Mouse (Mus musculus) right cerebral cortex, adult 18-20 months (tissue): ENCODE results near the gene Casd1.
"Not testable (repeated sequence)": the region's sequence is repeated elsewhere in the genome, so short reads cannot be mapped to it uniquely, and the experiment has no call there.

Source experiments
- DNase-seq: peaks from one replicate; pipeline ENCODE4 v3.0.0; 2022; ENCODE audit warnings: mixed read lengths

Gene Casd1

DNA sequence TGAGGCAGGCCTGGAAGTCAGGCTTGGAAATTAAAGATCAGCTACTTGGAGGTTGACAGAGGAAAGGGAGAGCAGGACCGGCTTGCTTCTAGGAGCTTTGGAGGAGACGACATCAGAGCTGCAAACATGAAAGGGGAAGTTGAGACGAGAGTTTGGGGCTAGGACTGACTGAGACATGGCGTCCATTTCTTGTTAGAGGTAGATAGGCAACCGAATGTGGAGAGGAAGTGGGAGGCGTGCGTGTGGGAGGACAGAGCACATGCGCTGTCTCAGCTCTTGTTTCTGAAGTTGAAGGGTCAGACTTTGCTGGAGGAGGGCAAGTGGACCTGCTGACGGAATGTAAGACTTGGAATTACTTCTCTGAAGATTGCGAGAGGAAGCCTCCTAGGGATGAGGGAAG, 17.3 kb downstream of the Casd1 start:
- no peak for DNase-seq

- DNase-seq, result no peak
These were observed 30.8 kb downstream of the Casd1 start for GRCm38 (mm10) chr6:4631464-4631863.

GRCm38 (mm10) chr6:4633189-4633588, 32.5 kb downstream of the Casd1 start:
- DNase-seq, result no peak

DNA sequence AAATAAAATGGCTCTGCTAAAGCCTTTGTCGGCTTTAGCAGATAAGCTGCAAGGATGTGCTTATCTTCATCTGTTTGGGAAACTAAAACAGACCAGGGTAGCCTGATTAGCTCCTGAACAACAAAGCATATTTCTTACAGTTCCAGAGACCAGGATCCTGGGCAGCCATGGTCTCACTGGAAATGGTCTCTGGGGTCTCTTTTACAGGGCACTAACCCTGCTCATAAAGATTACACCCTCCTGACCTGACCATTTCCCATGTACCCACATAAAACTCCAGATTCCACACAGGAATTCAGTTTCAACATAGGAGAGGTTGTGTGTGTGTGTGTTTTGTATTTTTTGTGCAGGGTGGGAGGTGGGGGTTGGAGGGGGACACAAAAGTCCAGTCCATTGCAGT, 34.2 kb downstream of the Casd1 start:
- no peak for DNase-seq

DNA sequence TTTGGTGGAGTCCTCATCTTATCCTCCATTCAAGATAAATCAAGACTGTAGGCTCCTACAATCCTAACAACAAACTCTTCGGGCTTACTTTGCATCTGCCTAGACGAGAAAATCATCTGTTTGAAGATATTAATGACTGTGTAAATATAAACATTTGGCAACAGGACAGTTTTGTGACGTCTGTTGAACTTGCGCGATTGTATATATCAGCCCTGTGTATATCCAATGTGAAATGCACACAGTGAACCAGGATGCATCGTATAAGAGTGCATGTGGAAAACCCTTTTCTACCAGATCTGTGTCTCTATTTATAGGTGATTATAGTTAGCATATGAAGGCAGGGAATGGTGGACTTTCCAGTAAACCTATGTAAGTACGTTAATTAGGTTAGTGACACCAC, 41.4 kb downstream of the Casd1 start:
- DNase-seq, result no peak

DNA sequence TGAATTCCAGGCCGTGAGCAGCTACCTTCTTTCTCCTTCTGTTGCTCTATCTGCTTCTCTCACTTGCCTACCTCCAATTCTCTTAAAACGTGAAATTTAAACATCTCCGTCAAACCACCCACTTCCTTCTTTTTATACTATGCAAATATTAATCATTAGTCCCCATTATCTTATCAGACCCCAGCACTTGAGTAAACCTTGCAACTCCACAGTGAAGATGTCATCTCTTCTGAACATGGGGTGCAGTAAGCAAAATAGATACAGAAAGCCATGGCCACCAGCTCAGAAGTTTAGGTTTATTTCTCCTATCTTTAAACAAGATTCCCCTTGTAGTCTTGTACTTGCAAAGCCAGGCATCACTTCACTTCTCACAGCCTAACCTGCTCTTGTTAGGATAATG, 46.7 kb downstream of the Casd1 start:
- no peak for DNase-seq

DNA sequence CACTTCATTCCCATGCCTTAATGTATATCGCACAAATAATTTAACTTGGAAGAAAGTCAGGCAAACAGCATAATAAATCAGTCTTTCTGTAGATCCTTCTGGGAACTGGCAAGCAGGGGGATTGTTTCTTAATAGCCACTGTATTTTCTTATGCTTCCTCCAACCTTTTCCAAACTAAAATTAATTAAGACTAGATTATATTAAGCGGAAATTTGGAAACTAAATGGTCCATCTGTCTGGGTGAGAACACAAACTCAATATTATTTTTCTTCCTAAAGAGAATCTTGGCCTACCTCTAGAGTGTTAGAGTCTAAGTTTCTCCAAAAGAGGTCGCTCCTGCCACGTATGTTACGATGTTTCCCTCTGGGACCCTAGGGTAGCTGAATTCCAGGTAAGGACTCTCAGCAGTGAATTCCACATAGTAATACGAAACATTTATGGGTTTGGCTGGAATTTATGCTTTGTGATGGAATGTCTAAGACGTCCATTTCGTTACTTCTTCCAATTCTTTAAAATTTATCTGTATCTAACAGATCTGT, 52.0 kb downstream of the Casd1 start:
- no peak for DNase-seq

DNA sequence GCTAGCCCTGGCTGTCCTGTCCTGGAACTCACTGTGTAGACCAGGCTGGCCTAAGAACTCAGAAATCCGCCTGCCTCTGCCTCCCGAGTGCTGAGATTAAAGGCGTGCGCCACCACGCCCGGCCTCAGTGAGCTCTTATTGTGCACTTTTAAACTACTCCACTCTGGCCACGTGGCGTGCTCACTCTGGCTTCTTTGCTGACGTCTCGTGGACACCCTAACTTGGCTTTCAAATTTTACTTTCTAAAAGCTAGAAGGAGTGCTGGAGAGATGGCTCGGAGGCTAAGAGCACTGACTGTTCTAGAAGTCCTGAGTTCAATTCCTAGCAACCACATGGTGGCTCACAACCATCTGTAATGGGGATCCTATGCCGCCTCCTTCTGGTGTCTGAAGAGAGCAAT, 53.1 kb downstream of the Casd1 start:
- DNase-seq, result not testable (repeated sequence)

- no peak for DNase-seq
These were observed 54.8 kb downstream of the Casd1 start for GRCm38 (mm10) chr6:4655466-4655865.

- no peak for DNase-seq
These were observed 55.3 kb downstream of the Casd1 start for GRCm38 (mm10) chr6:4655924-4656323.

GRCm38 (mm10) chr6:4658861-4659260, 58.2 kb downstream of the Casd1 start:
- no peak for DNase-seq

DNA sequence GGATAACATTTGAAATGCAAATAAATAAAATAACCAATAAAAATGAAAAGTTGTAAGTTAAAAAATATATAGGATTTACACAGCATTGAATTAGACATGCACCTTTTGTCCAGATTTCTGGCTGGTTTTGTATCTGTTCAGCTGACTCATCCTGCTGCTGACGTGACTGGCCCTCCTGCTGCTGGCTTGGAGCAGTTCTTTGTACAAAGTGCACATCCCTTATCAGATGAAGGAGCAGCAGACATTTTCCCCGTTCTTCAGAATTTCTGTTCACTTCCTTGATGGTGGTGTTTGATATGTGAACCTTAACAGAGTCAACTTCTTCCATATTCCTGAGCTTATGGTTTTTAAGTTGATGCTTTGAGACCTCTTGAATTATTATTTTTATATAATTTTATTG, 62.9 kb downstream of the Casd1 start:
- no peak for DNase-seq

- DNase-seq, result no peak
These were observed 63.7 kb downstream of the Casd1 start for GRCm38 (mm10) chr6:4664313-4664712.

GRCm38 (mm10) chr6:4665154-4665553, 64.5 kb downstream of the Casd1 start:
- no peak for DNase-seq

DNA sequence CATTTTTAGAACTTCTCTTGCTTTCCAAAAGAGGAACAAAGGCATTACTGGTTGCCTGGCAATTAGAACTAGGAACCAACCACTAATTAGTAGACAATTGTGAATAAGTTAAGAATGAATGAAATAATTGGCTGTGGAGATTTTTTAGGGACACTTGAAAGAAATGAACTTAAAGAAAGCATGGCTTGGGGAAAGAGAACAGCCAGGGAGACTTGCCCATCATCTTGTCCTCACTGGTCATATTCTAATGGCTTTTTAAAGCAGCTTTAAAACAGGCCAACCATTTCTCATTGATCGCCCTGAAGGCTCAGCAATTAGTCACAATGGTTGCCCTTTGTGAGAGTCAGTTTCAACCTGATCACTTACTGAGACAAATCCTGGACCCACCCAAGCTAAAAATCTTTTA, 76.7 kb downstream of the Casd1 start:
- DNase-seq, result no peak

GRCm38 (mm10) chr6:4679981-4680380, 79.3 kb downstream of the Casd1 start:
- DNase-seq, result no peak

DNA sequence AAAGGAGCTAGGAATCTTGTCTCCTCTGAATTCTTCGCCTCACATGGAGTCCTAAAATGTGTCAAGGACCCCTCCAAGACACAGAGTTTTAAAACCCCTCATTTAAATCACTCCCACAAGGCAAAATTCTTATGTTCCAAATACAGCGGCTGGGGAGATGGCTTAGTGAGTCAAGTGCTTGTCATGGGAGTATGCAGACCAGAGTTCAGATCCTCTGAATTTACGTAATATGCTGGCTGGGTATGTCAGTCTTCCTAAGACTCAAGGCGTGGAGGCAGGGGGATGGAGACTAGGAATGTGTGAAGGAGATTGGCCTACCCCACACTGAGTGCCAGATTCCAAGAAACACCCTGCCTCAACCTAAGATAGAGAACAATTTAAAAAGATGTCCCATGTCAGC, 79.9 kb downstream of the Casd1 start:
- DNase-seq, result no peak

- DNase-seq, result no peak
These were observed 84.2 kb downstream of the Casd1 start for GRCm38 (mm10) chr6:4684706-4685340.

- no peak for DNase-seq
These were observed 89.8 kb downstream of the Casd1 start for GRCm38 (mm10) chr6:4690438-4690837.
